Mouse (Mus musculus) lung, postnatal 25 days (tissue): ENCODE measurements around the gene Tesk1.
A peak's percentile ranks its signal among the peaks of the same experiment; 100 is the strongest.

ENCODE experiments used
- DNase-seq: peaks from one replicate; pipeline ENCODE4 v3.0.0; 2022; ENCODE audit warnings: low spot score

Gene Tesk1

GRCm38 (mm10) chr4:43418973-43419656, 22.6 kb upstream of the Tesk1 start:
- no peak for DNase-seq

- peak; percentile 32 for DNase-seq
These were observed 21.9 kb upstream of the Tesk1 start for GRCm38 (mm10) chr4:43419801-43420281.

GRCm38 (mm10) chr4:43420305-43420704, 21.4 kb upstream of the Tesk1 start:
- peak; percentile 89 for DNase-seq

- no peak for DNase-seq
These were observed 20.0 kb upstream of the Tesk1 start for GRCm38 (mm10) chr4:43421632-43422240.

GRCm38 (mm10) chr4:43423267-43423934, 18.3 kb upstream of the Tesk1 start:
- no peak for DNase-seq

- DNase-seq, result no peak
These were observed 17.7 kb upstream of the Tesk1 start for GRCm38 (mm10) chr4:43424072-43424471.

- DNase-seq, result no peak
These were observed 16.5 kb upstream of the Tesk1 start for GRCm38 (mm10) chr4:43425197-43425596.

- no peak for DNase-seq
These were observed 15.9 kb upstream of the Tesk1 start for GRCm38 (mm10) chr4:43425648-43426380.

- DNase-seq, result no peak
These were observed 15.3 kb upstream of the Tesk1 start for GRCm38 (mm10) chr4:43426487-43426886.

- DNase-seq, result no peak
These were observed 14.1 kb upstream of the Tesk1 start for GRCm38 (mm10) chr4:43427501-43428179.

- no peak for DNase-seq
These were observed 13.4 kb upstream of the Tesk1 start for GRCm38 (mm10) chr4:43428180-43428861.

- no peak for DNase-seq
These were observed 12.8 kb upstream of the Tesk1 start, which contains the start of gene Fam166b for GRCm38 (mm10) chr4:43428946-43429345. Gene Fam166b (minus strand): TSS chr4:43429134.

GRCm38 (mm10) chr4:43431690-43432089, 10.0 kb upstream of the Tesk1 start:
- peak; percentile 87 for DNase-seq

- no peak for DNase-seq
These were observed 8.9 kb upstream of the Tesk1 start for GRCm38 (mm10) chr4:43432832-43433231.

- DNase-seq, result peak; percentile 99
These were observed 305 bp downstream of the Tesk1 start for GRCm38 (mm10) chr4:43442044-43442443.

- peak; percentile 73 for DNase-seq
These were observed 970 bp downstream of the Tesk1 start for GRCm38 (mm10) chr4:43442456-43443361.

- no peak for DNase-seq
These were observed 1.8 kb downstream of the Tesk1 start for GRCm38 (mm10) chr4:43443511-43443910.

GRCm38 (mm10) chr4:43447251-43447650, 5.5 kb downstream of the Tesk1 start:
- no peak for DNase-seq

- no peak for DNase-seq
These were observed 6.8 kb downstream of the Tesk1 start for GRCm38 (mm10) chr4:43448554-43448953.

GRCm38 (mm10) chr4:43452315-43452714, 10.6 kb downstream of the Tesk1 start:
- no peak for DNase-seq
